Mouse (Mus musculus) induced T-regulatory cell, adult 2 months (primary cell): Measurements from ENCODE around the gene Bid.
A peak's percentile ranks its signal among the peaks of the same experiment; 100 is the strongest.
"Not testable (repeated sequence)": the region's sequence is repeated elsewhere in the genome, so short reads cannot be mapped to it uniquely, and the experiment has no call there.

Experiments
- DNase-seq: peaks from one replicate; pipeline ENCODE4 v3.0.0-alpha.2; 2012; ENCODE audit warnings: low read depth

The Bid gene

GRCm38 (mm10) chr6:120903961-120904360, 12.7 kb downstream of the Bid start:
- DNase-seq = no peak

GRCm38 (mm10) chr6:120903450-120903912, 13.2 kb downstream of the Bid start:
- peak; percentile 68 for DNase-seq

- no peak for DNase-seq
These were observed 14.6 kb downstream of the Bid start for GRCm38 (mm10) chr6:120901776-120902645.

GRCm38 (mm10) chr6:120898188-120898833, 18.3 kb downstream of the Bid start:
- DNase-seq = peak; percentile 76

GRCm38 (mm10) chr6:120894524-120894923, 22.1 kb downstream of the Bid start:
- DNase-seq = no peak

GRCm38 (mm10) chr6:120894089-120894488, 22.6 kb downstream of the Bid start:
- no peak for DNase-seq

GRCm38 (mm10) chr6:120886696-120887095, 30.0 kb downstream of the Bid start:
- no peak for DNase-seq

- no peak for DNase-seq
These were observed 32.2 kb downstream of the Bid start for GRCm38 (mm10) chr6:120884436-120884835.

GRCm38 (mm10) chr6:120879046-120879445, 37.6 kb downstream of the Bid start:
- DNase-seq = no peak

GRCm38 (mm10) chr6:120873874-120874273, 42.8 kb downstream of the Bid start:
- no peak for DNase-seq

GRCm38 (mm10) chr6:120871286-120871685, 45.4 kb downstream of the Bid start:
- no peak for DNase-seq

GRCm38 (mm10) chr6:120868824-120869223, 47.8 kb downstream of the Bid start:
- no peak for DNase-seq

GRCm38 (mm10) chr6:120866051-120866814, 50.4 kb downstream of the Bid start:
- DNase-seq = no peak

- DNase-seq = no peak
These were observed 56.6 kb downstream of the Bid start for GRCm38 (mm10) chr6:120860079-120860478.

- DNase-seq = no peak
These were observed 58.4 kb downstream of the Bid start for GRCm38 (mm10) chr6:120858217-120858711.

GRCm38 (mm10) chr6:120854413-120854812, 62.2 kb downstream of the Bid start:
- DNase-seq = no peak

GRCm38 (mm10) chr6:120850720-120851119, 65.9 kb downstream of the Bid start:
- not testable (repeated sequence) for DNase-seq
